Mouse (Mus musculus) midbrain, embryonic 13.5 days (tissue): ENCODE measurements around the gene Dap. TPM values are rescaled to one million over a fixed set of nuclear protein-coding genes. Genes with fewer than 3 reads are reported as not detected.

Experiments
- ATAC-seq: fragments of 200-750 bp; cut with Nextera tagmentation; 2 replicates; pipeline ENCODE4 v1.8.0; 2017; ENCODE audit warnings: mild to moderate bottlenecking, moderate TSS enrichment, moderate library complexity
- H3K27ac ChIP-seq: fragments of 300-500 bp; sonication (generic); 2 replicates; pipeline ENCODE4 v1.5.1; 2015; ENCODE audit warnings: inconsistent platforms, mild to moderate bottlenecking, moderate library complexity
- H3K27me3 ChIP-seq: fragments of 300-500 bp; sonication (generic); 2 replicates; pipeline ENCODE4 v1.6.1; 2015; ENCODE audit warnings: mild to moderate bottlenecking, inconsistent platforms
- H3K36me3 ChIP-seq: fragments of 300-500 bp; sonication (generic); 2 replicates; pipeline ENCODE4 v1.6.1; 2015; ENCODE audit warnings: mild to moderate bottlenecking, inconsistent platforms
- H3K4me1 ChIP-seq: fragments of 300-500 bp; sonication (generic); replicated peaks from 2 replicates; pipeline ENCODE4 v1.6.1; 2015; ENCODE audit warnings: inconsistent platforms
- H3K4me2 ChIP-seq: fragments of 300-500 bp; sonication (generic); replicated peaks from 2 replicates; pipeline ENCODE4 v1.6.1; 2015; ENCODE audit warnings: moderate library complexity, mild to moderate bottlenecking, inconsistent platforms
- H3K4me3 ChIP-seq: fragments of 300-500 bp; sonication (generic); replicated peaks from 2 replicates; pipeline ENCODE4 v1.5.1; 2015; ENCODE audit warnings: mild to moderate bottlenecking, inconsistent platforms
- H3K9ac ChIP-seq: fragments of 300-500 bp; sonication (generic); replicated peaks from 2 replicates; pipeline ENCODE4 v1.6.1; 2015; ENCODE audit warnings: mild to moderate bottlenecking, inconsistent platforms
- H3K9me3 ChIP-seq: fragments of 300-500 bp; sonication (generic); 2 replicates; pipeline ENCODE4 v1.6.1; 2016; ENCODE audit warnings: mild to moderate bottlenecking, inconsistent platforms
- WGBS: fragments of 180-500 bp; shearing (Covaris S2); methylation state at CpG from one replicate; pipeline ENCODE4 v1.1.7; 2015; 5-methylcytosine and 5-hydroxymethylcytosine counted together
- polyA plus RNA-seq: library from polyadenylated mRNA; unstranded; fragments of >200 nt; fragmentation: Nextera tagmentation; extraction: Ambion mirVana; gene quantifications from 2 replicates; pipeline ENCODE4 v1.2.1, GENCODE M21; 2015

The Dap gene
- polyA plus RNA-seq, 1 experiment from 2014 or later, result 30.6 TPM

GRCm38 (mm10) chr15:31254939-31255535 is 30.9 kb downstream of the Dap start:
- Histone ChIP-seq H3K4me2 (no peak overlapping the region), H3K36me3 (no peaks in the 10 kb centered on the region), H3K27me3 (no peaks in the 10 kb centered on the region), H3K27ac (no peak overlapping the region), H3K4me3 (no peak overlapping the region), H3K9ac (no peak overlapping the region), H3K4me1 (peaks cover 26% of the 10 kb centered on the region), H3K9me3 (no peaks in the 10 kb centered on the region)
- 88% methylated on average over 9 of the region's 9 CpGs for WGBS
- ATAC-seq, result no peak

GRCm38 (mm10) chr15:31255762-31256161 is 31.6 kb downstream of the Dap start:
- no peaks in the 10 kb centered on the region for H3K27me3 ChIP-seq
- peaks cover 19% of the 10 kb centered on the region for H3K4me1 ChIP-seq
- no peak overlapping the region for H3K9ac ChIP-seq
- WGBS, result 85% methylated on average over 6 of the region's 6 CpGs
- H3K36me3 ChIP-seq, result no peaks in the 10 kb centered on the region
- H3K4me3 ChIP-seq, result no peak overlapping the region
- H3K27ac ChIP-seq, result no peak overlapping the region
- no peak for ATAC-seq
- no peak overlapping the region for H3K4me2 ChIP-seq
- no peaks in the 10 kb centered on the region for H3K9me3 ChIP-seq

- H3K27me3 ChIP-seq, result no peaks in the 10 kb centered on the region
- H3K9ac ChIP-seq, result no peak overlapping the region
- no peak overlapping the region for H3K27ac ChIP-seq
- peaks cover 14% of the 10 kb centered on the region for H3K4me1 ChIP-seq
- no peak overlapping the region for H3K4me3 ChIP-seq
- no peak overlapping the region for H3K4me2 ChIP-seq
- ATAC-seq, result no peak
- 100% methylated on average over 1 of the region's 1 CpGs for WGBS
- H3K36me3 ChIP-seq, result no peaks in the 10 kb centered on the region
- H3K9me3 ChIP-seq, result no peaks in the 10 kb centered on the region
Observed at GRCm38 (mm10) chr15:31257329-31257728, 33.2 kb downstream of the Dap start.

- Histone ChIP-seq H3K9ac (no peak overlapping the region), H3K36me3 (no peaks in the 10 kb centered on the region), H3K27me3 (no peaks in the 10 kb centered on the region), H3K4me3 (no peak overlapping the region), H3K9me3 (no peaks in the 10 kb centered on the region), H3K4me1 (peaks cover 7% of the 10 kb centered on the region), H3K4me2 (no peak overlapping the region), H3K27ac (no peak overlapping the region)
- no peak for ATAC-seq
- 81% methylated on average over 21 of the region's 21 CpGs for WGBS
Observed at GRCm38 (mm10) chr15:31258029-31258692, 34.0 kb downstream of the Dap start.

GRCm38 (mm10) chr15:31258693-31259439 is 34.8 kb downstream of the Dap start:
- Histone ChIP-seq H3K9ac (no peak overlapping the region), H3K36me3 (no peaks in the 10 kb centered on the region), H3K4me2 (no peak overlapping the region), H3K27me3 (no peaks in the 10 kb centered on the region), H3K9me3 (no peaks in the 10 kb centered on the region), H3K4me1 (peaks cover 6% of the 10 kb centered on the region), H3K27ac (no peak overlapping the region), H3K4me3 (no peak overlapping the region)
- WGBS, result 88% methylated on average over 18 of the region's 18 CpGs
- ATAC-seq, result no peak

- H3K36me3 ChIP-seq, result no peaks in the 10 kb centered on the region
- ATAC-seq, result no peak
Observed at GRCm38 (mm10) chr15:31261094-31261493, 37.0 kb downstream of the Dap start.

GRCm38 (mm10) chr15:31262361-31262760 is 38.2 kb downstream of the Dap start:
- no peaks in the 10 kb centered on the region for H3K27me3 ChIP-seq
- ATAC-seq, result no peak
- WGBS, result 71% methylated on average over 9 of the region's 9 CpGs
- no peak overlapping the region for H3K9ac ChIP-seq
- no peak overlapping the region for H3K27ac ChIP-seq
- no peaks in the 10 kb centered on the region for H3K36me3 ChIP-seq
- no peaks in the 10 kb centered on the region for H3K9me3 ChIP-seq
- no peak overlapping the region for H3K4me2 ChIP-seq
- no peaks in the 10 kb centered on the region for H3K4me1 ChIP-seq
- H3K4me3 ChIP-seq, result no peak overlapping the region

More at GRCm38 (mm10) chr15:31261094-31261493, 37.0 kb downstream of the Dap start:
- Histone ChIP-seq H3K9me3 (no peaks in the 10 kb centered on the region), H3K4me3 (no peak overlapping the region), H3K4me1 (peaks cover 4% of the 10 kb centered on the region), H3K9ac (no peak overlapping the region), H3K27me3 (no peaks in the 10 kb centered on the region), H3K27ac (no peak overlapping the region), H3K4me2 (no peak overlapping the region)
- 88% methylated on average over 10 of the region's 10 CpGs for WGBS

GRCm38 (mm10) chr15:31264827-31265226 is 40.7 kb downstream of the Dap start:
- no peak overlapping the region for H3K4me3 ChIP-seq
- no peaks in the 10 kb centered on the region for H3K27me3 ChIP-seq
- no peaks in the 10 kb centered on the region for H3K4me1 ChIP-seq
- no peak overlapping the region for H3K9ac ChIP-seq
- WGBS, result 29% methylated on average over 6 of the region's 6 CpGs
- H3K9me3 ChIP-seq, result no peaks in the 10 kb centered on the region
- no peaks in the 10 kb centered on the region for H3K36me3 ChIP-seq
- H3K27ac ChIP-seq, result no peak overlapping the region
- no peak overlapping the region for H3K4me2 ChIP-seq
- ATAC-seq, result peak; percentile 93

- peak; percentile 59 for ATAC-seq
- no peak overlapping the region for H3K4me2 ChIP-seq
- H3K36me3 ChIP-seq, result no peaks in the 10 kb centered on the region
- no peak overlapping the region for H3K4me3 ChIP-seq
- H3K4me1 ChIP-seq, result no peaks in the 10 kb centered on the region
- no peaks in the 10 kb centered on the region for H3K27me3 ChIP-seq
- H3K27ac ChIP-seq, result no peak overlapping the region
- H3K9ac ChIP-seq, result no peak overlapping the region
- 91% methylated on average over 8 of the region's 8 CpGs for WGBS
- no peaks in the 10 kb centered on the region for H3K9me3 ChIP-seq
Observed at GRCm38 (mm10) chr15:31265404-31265803, 41.3 kb downstream of the Dap start.

GRCm38 (mm10) chr15:31265845-31266244 is 41.7 kb downstream of the Dap start:
- no peak overlapping the region for H3K4me3 ChIP-seq
- H3K9ac ChIP-seq, result no peak overlapping the region
- ATAC-seq, result 0 out of 2 replicates have a peak, but pooled peaks have one; percentile 2
- no peak overlapping the region for H3K4me2 ChIP-seq
- H3K27ac ChIP-seq, result no peak overlapping the region
- no peaks in the 10 kb centered on the region for H3K9me3 ChIP-seq
- WGBS, result 90% methylated on average over 12 of the region's 12 CpGs
- H3K27me3 ChIP-seq, result no peaks in the 10 kb centered on the region
- no peaks in the 10 kb centered on the region for H3K4me1 ChIP-seq
- H3K36me3 ChIP-seq, result no peaks in the 10 kb centered on the region

GRCm38 (mm10) chr15:31268148-31268547 is 44.0 kb downstream of the Dap start:
- H3K36me3 ChIP-seq, result no peaks in the 10 kb centered on the region
- no peak overlapping the region for H3K4me2 ChIP-seq
- no peaks in the 10 kb centered on the region for H3K4me1 ChIP-seq
- 81% methylated on average over 6 of the region's 6 CpGs for WGBS
- no peak for ATAC-seq
- H3K9me3 ChIP-seq, result no peaks in the 10 kb centered on the region
- no peak overlapping the region for H3K27ac ChIP-seq
- no peak overlapping the region for H3K9ac ChIP-seq
- H3K27me3 ChIP-seq, result no peaks in the 10 kb centered on the region
- no peak overlapping the region for H3K4me3 ChIP-seq

GRCm38 (mm10) chr15:31269558-31269957 is 45.4 kb downstream of the Dap start:
- Histone ChIP-seq H3K4me2 (no peak overlapping the region), H3K4me3 (no peak overlapping the region), H3K9ac (no peak overlapping the region), H3K27me3 (no peaks in the 10 kb centered on the region), H3K9me3 (no peaks in the 10 kb centered on the region), H3K27ac (no peak overlapping the region), H3K36me3 (no peaks in the 10 kb centered on the region), H3K4me1 (no peaks in the 10 kb centered on the region)
- ATAC-seq, result no peak
- WGBS, result 90% methylated on average over 4 of the region's 4 CpGs
